8 mouse cellular contexts compared by ENCODE assay signal in the genomic region with DNA sequence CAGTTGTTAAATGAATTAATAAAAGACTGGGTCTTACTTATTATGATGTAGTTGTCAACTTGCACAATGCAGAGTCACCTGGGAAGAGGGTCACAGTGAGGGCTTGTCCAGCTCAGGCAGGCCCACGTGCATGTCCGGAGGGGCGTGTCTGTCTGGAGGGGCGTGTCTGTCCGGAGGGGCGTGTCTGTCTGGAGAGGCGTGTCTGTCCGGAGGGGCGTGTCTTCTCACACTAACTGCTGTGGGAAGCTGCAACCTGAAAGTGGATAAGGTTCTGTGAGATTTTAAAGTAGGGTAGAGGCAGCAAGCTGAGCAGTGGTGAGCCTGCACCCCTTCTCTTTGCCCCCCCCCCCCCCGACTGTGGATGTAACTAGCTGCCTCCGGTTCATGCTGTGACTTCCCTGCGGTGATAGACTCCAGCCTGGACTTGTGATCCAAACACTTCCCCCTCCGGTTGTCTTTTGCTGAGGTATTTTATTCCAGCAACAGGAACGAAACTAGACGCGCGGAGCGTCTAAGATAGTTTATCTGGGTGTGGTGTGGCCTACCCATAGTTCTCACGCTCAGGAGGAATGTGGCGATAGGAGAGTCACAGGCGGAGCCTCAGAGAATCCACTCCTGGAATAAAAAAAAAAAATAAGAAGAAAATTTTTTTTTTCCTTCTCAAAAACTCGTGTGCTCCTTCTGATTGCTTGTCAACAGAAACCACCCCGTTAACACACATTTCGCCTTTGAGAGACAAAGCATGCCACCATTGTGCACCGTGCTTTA. TPM values are rescaled to one million over a fixed set of nuclear protein-coding genes. Genes with fewer than 3 reads are reported as not detected.
DNase-seq lines count a peak whose midpoint lies in the region; ATAC-seq lines count a peak whose summit lies in the region.
"Had no signal": no experiment of that assay in that cellular context is flagged by ENCODE, and none has a peak within 500 bp of the region (broad histone marks: within the 10 kb centered on the region; RNA-seq: fewer than 3 reads in every experiment).

No protein-coding gene starts in this region.

- no peaks in the 10 kb centered on the region for H3K36me3 ChIP-seq in embryonic facial prominence, embryonic 15.5 days
- no peaks in the 10 kb centered on the region for H3K36me3 ChIP-seq in liver, embryonic 11.5 days (ENCODE audit: control insufficient read depth, insufficient read depth, low read length)
- H3K36me3 ChIP-seq: forebrain, embryonic 15.5 days had no signal

- H3K4me1 ChIP-seq in embryonic facial prominence, embryonic 15.5 days = peaks cover 3% of the 10 kb centered on the region; the same call in 1 of the 2 replicates
- no peaks in the 10 kb centered on the region; the same call in 1 of the 2 replicates for H3K4me1 ChIP-seq in liver, embryonic 11.5 days (replicated peaks; ENCODE audit: control insufficient read depth, insufficient read depth, low read length)

- H3K4me3 ChIP-seq in embryonic facial prominence, embryonic 15.5 days (replicated peaks) = no peak overlapping the region
- peak overlapping the region; percentile 43 for H3K4me3 ChIP-seq in liver, embryonic 11.5 days (ENCODE audit: low read depth, low read length)
- H3K4me3 ChIP-seq: forebrain, embryonic 15.5 days had no signal

- no peaks in the 10 kb centered on the region for H3K9me3 ChIP-seq in embryonic facial prominence, embryonic 15.5 days (replicated peaks)
- H3K9me3 ChIP-seq in liver, embryonic 11.5 days (ENCODE audit: control insufficient read depth, low read length) = no peaks in the 10 kb centered on the region
- H3K9me3 ChIP-seq: forebrain, embryonic 15.5 days had no signal

- 52% methylated on average over 25 of the region's 25 CpGs for WGBS in embryonic facial prominence, embryonic 15.5 days
- 40% methylated on average over 24 of the region's 25 CpGs for WGBS in liver, embryonic 11.5 days

- no peak overlapping the region; the same call in 1 of the 2 replicates for H3K4me2 ChIP-seq in embryonic facial prominence, embryonic 15.5 days (replicated peaks)
- H3K4me2 ChIP-seq in liver, embryonic 11.5 days = peak overlapping the region; percentile 56
- H3K4me2 ChIP-seq: forebrain, embryonic 15.5 days had no signal

- H3K27me3 ChIP-seq in embryonic facial prominence, embryonic 15.5 days = peaks cover 12% of the 10 kb centered on the region
- peaks cover 8% of the 10 kb centered on the region for H3K27me3 ChIP-seq in liver, embryonic 11.5 days (replicated peaks; ENCODE audit: control insufficient read depth, insufficient read depth, low read length)

- ATAC-seq in embryonic facial prominence, embryonic 15.5 days (ENCODE audit: insufficient number of reproducible peaks, low FRiP score, low TSS enrichment, low read depth) = no peak
- peak; percentile 86 for ATAC-seq in liver, embryonic 11.5 days (replicated peaks; ENCODE audit: low FRiP score)
- no peak for ATAC-seq in activated CD4-positive, CD25-positive, alpha-beta regulatory T cell, adult 4 months
- ATAC-seq: forebrain, embryonic 15.5 days had no signal

- DNase-seq in spleen, adult 12 weeks (ENCODE audit: low spot score) = peak; percentile 46
- no peak for DNase-seq in spleen, postnatal 14 days (ENCODE audit: low spot score in 2 of 2)
- DNase-seq in liver, embryonic 11.5 days (ENCODE audit: low spot score) = no peak
- DNase-seq in testis, postnatal 14 days (ENCODE audit: low spot score) = peak; percentile 58
- no peak for DNase-seq in cerebellum, adult 8-10 months

- 0 out of 2 replicates have a peak overlapping the region, but pooled peaks have one; percentile 51 for H3K27ac ChIP-seq in embryonic facial prominence, embryonic 15.5 days (replicated peaks)
- H3K27ac ChIP-seq in liver, embryonic 11.5 days (ENCODE audit: low read depth, low read length) = peak overlapping the region; percentile 85
- H3K27ac ChIP-seq: forebrain, embryonic 15.5 days had no signal

- H3K9ac ChIP-seq in embryonic facial prominence, embryonic 15.5 days = no peak overlapping the region
- H3K9ac ChIP-seq in liver, embryonic 11.5 days (ENCODE audit: low read depth, low read length) = no peak overlapping the region
- H3K9ac ChIP-seq: forebrain, embryonic 15.5 days had no signal

RNA-seq across cellular contexts. Expression of a gene that starts 4.6 kb away (rescaled TPM):
- polyA plus RNA-seq in embryonic facial prominence, embryonic 15.5 days (2015; fragmentation: Nextera tagmentation; extraction: Ambion mirVana) = 40.3 and 41.8 TPM in 2 replicates
- 21.6 and 21.9 TPM in 2 replicates for polyA plus RNA-seq in liver, embryonic 11.5 days (2014; fragmentation: Nextera tagmentation; extraction: Ambion mirVana)
- 1 to 10 TPM; 2.3 to 2.9 TPM for polyA plus RNA-seq in activated CD4-positive, CD25-positive, alpha-beta regulatory T cell, adult 4 months (2017; shearing (Covaris generic))

RNA-seq across cellular contexts. Expression of a gene that starts 10.3 kb away (rescaled TPM):
- polyA plus RNA-seq in embryonic facial prominence, embryonic 15.5 days (2015; fragmentation: Nextera tagmentation; extraction: Ambion mirVana) = 6.7 and 8.8 TPM in 2 replicates
- polyA plus RNA-seq in liver, embryonic 11.5 days (2014; fragmentation: Nextera tagmentation; extraction: Ambion mirVana) = 1.5 and 1.6 TPM in 2 replicates
- not detected for polyA plus RNA-seq in activated CD4-positive, CD25-positive, alpha-beta regulatory T cell, adult 4 months (2017; shearing (Covaris generic))

Comparison
In these comparisons a context has a peak if more than half of its experiments do, and no peak if none do; other contexts are left out.
1. DNase-seq: peak in spleen, adult 12 weeks (single experiment) and testis, postnatal 14 days (single experiment); none in spleen, postnatal 14 days (0 of 2), liver, embryonic 11.5 days (single experiment) and cerebellum, adult 8-10 months (single experiment).